Mouse (Mus musculus): ENCODE results near the gene Csnk1g2.

The Csnk1g2 gene

DNA sequence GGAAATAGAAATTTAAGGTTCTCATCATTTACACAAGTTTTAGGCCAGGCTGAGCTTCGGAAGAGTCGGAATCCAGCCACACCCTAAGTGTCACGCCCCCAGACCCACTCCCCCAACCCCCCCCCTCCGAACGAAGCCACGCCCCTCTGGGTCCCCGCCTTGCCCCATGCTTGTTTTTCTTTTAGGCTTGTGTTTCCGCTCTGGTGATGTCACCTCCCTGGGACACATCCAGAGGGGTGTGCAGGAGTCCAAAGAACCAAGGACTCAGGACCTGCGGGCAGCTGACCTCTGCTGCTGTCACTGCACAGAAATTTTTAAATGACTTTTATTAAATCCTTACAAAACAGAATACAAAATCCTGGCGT lies 42.4 kb downstream of the Csnk1g2 start:
- peak; percentile 70 for DNase-seq (ENCODE audit: low read depth, low spot score)

DNA sequence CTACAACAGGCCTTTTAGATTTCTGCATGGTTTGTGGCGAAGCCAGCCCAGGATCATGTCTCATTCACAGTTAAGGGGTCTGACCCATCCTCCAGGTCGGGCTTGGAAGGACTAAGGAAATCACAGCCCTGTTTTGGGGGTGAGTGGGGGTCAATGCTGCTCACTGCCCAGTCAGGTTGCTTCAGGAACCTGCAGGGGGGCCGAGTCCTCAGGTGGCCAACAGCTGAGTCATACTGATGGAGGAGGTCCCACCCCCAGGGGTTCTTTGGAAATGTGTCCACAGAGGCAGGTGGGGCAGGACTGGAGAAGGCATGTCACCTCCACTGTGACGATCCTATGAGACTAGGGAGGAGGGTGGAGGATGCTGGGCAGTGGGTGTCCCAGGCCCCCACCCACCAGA lies 42.8 kb downstream of the Csnk1g2 start:
- DNase-seq (ENCODE audit: low read depth, low spot score), result no peak

DNA sequence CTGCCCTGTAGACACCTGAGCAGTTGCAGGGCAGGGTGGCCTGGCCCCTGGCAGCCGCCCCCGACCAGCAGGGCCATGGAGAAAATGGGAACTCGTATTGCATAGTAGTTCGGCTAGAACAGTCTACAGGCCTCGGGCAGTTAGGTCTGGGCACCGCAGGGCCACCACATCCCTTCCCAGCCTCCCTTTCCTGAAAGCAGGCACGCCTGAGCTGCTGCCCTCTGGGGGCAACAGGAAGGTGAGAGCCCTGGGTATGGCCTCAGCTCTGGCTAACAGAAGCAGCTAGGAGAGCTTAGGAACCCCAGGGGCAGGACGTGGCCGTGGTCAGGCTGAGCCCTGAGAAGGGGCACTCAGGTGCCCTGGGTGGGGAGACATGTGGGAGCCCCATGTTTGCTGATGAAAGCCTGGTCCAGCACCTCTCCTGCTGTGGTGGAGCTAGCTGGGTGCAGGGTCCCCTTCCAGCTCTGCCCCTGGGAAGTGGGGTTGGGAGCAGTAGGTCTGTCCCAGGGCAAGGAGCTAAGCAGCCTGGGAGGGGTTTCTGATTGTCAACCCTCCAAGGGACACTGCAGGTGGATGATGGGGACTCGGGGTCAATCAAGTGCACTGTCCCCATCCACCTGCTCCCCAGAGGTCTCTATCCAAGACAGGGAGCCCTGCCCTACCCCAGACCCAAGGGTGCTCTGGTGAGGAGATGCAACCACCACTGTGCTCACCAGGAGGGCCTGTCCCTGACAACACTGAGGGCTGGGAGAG lies 43.5 kb downstream of the Csnk1g2 start:
- DNase-seq (ENCODE audit: low read depth, low spot score), result peak; percentile 34

DNA sequence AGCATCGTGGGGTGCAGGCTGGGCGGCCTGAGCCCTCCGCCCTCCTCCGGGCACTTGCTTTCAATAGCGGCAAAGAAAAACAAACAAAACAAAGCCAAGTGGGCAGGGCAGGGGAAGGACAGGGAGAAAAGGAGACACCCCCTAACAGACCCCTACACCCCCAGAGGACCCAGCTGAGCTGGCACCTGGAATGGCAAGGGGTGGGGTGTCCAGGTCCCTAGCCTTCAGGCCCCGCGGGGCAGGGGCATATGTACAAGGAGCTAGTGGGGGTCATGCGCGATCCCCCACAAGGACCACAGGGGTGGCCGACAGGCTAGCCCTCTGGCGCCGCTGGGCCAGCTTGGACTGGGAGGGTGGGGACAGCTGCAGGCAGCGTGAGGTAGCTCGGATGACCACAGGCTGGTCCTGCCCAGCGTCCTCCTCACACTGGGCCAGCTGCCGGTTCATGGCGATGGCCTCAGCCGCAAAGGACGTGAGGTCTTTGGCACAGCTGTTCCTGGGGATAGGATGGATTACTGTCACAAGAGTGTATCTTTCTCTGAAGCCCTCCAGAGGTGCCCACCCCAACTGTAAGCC lies 44.3 kb downstream of the Csnk1g2 start:
- no peak for DNase-seq (ENCODE audit: low read depth, low spot score)

DNA sequence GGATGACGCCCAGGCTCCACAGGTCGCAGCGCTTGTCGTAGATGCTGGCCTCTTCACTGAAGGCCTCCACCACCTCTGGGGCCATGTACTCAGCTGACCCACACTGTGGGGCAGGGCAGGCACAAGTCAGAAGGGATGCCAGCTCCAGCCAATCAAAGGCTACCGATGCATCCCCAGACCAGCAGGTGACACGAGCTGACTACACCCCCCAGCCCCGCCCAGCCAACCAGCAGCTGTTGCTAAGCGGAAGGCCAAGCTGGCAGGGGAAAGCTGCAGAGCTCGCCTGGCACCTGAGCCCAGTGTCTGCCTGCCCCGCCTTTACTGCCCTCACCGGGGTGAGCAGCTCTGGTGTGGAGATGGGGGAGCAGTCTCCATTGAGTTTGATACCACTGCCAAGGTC lies 46.0 kb downstream of the Csnk1g2 start:
- DNase-seq (ENCODE audit: low read depth, low spot score), result peak; percentile 40

DNA sequence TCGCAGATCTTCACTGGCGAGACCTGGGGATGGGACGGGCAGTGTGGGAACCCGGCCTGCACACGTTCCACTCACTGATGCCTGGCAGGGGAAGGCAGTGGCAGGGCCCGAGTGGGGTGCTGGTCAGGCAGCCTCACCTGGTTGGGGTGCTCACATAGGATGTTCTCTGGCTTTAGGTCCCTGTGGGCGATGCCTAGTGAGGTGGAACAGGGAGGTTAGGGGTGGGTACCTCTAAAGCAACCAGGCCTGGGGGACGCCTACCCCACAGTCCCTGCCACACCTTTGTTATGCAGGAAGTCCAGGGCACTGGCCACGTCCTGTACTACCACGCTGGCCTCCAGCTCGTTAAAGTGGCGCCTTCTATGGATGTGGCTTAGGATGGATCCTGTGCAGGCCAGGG lies 46.4 kb downstream of the Csnk1g2 start:
- no peak for DNase-seq (ENCODE audit: low read depth, low spot score)

DNA sequence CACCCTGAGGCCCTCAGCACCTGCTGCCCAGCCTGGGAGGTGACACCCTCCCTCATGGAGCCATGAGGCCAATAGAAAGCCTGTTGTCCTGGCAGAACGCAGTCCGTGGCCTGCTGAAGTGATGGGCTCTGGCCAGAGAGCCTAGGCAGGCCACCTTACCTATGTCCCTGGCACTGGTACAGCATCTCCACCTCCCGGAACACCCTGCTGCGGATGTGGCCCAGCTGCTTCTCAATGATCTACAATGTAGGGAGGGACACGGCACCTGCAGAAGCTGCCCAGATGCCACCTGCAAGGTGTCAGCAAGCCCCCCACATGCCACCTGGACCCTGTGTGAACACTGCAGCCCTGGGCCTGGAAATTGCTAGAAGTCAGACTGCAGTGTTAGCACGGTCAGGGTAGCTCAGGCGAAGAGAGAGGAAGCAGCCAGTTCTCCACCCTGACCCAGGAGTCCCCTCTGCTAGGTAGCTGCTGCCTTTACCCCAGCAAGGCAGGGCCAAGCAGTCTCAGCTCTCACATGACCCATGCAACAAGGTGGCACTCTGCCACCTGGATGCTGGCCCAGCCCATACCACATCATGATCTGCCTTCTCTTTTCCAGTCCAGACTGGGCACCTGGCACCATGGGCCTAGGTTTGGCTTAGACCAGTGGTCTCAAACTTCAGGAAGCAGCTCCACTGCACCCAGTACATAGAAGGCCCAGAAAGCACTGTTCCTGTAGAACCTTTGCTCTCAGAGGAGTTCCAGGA lies 47.3 kb downstream of the Csnk1g2 start:
- no peak for DNase-seq (ENCODE audit: low read depth, low spot score)

DNA sequence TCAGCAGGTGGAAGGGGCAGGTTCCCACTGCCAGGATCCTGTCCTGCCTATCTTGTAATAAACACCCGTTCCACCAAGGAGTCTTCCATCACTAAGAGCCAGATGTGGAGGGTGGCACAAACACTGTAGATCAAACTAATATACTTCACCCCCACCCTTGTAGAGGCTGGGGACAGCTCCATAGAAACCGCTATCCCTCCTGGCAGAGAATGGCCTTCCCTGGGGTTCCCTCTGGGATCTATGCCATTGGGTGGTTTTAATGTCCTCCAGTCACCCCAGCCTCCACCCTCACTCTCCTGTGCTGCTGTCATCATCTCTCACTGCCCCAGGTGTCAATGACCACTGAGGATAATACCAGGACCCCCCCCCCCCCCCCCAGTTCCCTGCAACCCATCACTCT lies 47.9 kb downstream of the Csnk1g2 start:
- no peak for DNase-seq (ENCODE audit: low read depth, low spot score)

DNA sequence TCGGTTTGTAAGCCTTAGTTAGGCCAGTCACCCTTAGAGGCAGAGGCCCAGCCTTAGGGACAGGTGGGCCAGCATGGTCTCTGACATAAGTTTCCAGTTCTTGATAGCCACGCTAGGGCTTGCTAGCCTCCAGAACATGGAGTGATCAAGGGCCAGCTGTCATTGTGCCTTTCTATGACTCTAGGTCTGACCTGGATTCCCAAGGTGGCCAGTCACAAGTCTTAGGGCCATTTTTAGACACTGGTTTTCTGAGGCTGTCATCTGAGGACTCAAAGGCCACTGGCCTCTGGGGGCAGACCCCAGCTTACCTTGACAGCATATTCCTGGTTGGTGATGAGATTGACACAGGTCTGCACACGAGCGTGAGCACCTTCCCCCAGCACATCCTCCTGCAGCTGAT lies 48.6 kb downstream of the Csnk1g2 start:
- no peak for DNase-seq (ENCODE audit: low read depth, low spot score)

DNA sequence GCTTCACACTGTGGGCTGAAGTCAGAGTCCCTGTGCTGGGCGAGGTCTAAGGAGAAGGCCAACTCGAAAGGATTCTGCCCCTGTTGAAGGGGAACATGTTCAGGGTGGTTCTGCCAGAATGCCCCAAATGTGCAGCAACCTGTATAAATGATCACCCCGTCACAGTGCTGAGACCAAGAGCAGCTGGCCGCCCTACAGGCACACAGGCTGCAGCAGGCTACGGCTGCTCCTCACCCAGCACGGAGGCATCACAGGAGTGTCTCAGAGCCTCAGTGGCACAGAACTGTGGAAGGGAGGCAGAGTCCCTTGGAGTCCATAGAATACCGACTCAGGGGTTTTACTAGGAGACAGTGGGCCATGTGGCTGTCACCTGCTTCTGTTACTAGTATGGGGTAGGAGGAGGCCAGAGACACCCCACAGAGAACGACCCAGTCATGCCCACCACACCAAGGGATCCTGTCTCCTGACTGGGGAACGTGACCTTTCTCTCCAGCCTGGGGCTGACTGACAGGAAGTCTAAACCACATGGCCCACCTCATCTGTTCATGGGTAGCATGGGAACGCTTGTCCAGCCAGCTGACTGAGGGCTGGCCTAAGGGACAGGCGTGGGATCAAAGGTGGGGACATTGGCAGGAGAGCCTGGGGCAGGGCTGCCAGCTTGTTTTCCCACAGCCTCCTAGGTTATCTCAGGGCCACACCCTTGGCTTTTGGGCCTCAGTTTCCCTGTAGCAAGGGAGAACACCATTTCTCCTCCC lies 49.5 kb downstream of the Csnk1g2 start:
- no peak for DNase-seq (ENCODE audit: low read depth, low spot score)

DNA sequence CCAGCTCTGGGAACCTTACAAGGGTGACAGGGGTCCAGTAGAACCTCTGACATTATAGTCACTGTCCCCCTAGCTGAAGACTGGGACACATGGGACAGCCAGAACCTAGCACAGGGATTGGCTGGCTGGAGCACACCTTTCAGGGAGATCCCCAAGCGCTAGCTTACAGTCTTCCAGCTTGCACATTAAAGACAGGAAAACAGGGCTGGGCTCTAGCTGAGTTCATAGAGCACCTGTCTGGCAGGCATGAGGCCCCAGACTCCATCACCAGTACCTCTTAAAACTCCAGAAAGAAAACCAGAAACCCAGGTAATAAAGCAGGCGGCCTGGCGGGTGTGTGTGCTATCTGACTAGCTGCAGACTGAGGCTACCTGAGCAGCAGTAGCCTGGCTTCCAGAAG lies 51.1 kb downstream of the Csnk1g2 start:
- DNase-seq (ENCODE audit: low read depth, low spot score), result no peak

DNA sequence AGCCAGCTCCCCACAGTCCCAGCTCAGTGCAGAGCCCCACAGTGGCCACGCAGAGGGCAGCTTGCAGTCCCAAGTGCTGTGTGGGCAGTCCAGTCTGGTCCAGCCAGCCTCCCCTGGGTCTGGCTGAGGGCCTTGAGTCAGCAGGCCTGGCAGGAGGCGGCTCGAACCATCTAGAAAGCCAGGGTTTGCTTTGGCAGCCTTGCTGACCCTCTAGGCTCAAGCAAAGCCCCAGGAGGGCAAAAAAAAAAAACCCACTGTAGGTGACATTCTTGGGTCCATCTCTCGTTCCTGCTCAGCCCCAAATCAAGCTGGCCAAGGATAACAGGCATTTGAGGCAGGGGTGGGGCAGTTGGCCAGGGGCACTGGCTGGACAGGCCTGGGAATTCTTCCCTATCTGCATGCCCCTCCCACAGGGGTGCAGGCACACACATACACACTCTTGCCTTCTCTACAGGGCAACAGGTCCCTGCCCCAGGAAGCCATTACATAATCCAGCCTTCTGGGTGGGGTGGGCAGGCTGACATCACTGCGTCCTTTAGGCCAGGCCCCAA lies 51.6 kb downstream of the Csnk1g2 start:
- DNase-seq (ENCODE audit: low read depth, low spot score), result no peak

DNA sequence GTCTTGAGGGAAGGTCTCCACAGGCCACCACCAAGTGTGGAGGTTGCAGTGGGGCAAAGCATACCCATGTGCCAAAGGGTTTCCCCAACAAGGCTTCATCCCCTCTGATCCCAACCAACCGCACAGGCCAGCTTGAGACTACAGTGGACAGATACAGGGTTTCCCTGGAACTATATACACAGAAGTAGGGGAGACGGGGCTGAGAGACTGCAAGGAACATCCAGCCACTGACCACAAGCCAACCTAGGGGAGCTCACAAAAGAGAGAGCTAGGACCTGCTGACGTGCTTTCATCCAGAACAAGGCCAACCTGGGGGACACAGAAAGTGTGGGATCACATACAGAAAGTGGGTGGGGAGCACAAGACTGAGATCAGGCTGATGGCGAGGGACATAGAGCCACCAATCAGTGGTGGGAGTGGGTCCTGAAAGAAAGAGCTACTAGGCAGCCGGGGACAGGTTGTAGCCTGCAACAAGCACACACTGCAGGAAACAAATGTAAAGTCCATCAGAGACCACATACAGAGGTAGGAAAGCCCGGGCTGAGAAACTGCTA lies 52.3 kb downstream of the Csnk1g2 start:
- no peak for DNase-seq (ENCODE audit: low read depth, low spot score)

DNA sequence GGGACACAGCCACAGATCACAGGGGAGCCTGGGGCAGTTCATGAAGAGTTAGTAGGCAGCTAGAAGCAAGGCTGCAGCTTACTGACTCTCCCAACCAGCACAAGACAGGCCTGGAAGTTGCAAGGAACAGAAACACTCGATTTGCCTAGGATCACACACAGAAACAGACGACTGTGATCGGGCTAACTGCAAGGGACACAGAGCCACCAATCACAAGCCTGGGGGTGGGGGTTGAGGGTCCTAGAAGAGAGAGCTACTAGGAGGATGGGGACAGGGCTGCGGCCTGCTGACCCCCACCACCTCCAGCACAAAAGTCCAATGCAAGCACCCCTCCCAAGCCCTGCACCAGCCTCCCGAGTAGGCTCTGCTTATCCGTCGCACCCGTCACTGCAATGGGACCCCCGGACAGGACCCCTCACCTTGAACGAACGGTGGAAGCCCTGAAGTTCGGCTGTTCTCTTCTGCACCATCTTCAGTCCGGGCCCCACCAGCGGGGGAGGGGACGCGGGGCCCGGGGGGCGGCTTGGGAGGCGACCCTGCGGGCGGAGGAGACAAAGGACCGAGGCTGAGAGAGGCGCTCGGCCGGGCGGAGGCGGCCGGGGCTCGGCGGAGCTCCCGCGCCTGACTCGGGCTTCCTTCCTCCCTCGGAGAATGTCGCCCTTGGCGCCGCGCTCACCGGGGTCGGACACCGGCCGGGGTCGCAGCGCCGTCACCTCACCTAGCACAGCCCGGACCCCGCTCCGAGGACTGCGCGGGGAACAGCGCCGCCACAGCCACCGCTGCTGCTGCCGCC lies 53.0 kb downstream of the Csnk1g2 start:
- DNase-seq (ENCODE audit: low read depth, low spot score), result no peak

DNA sequence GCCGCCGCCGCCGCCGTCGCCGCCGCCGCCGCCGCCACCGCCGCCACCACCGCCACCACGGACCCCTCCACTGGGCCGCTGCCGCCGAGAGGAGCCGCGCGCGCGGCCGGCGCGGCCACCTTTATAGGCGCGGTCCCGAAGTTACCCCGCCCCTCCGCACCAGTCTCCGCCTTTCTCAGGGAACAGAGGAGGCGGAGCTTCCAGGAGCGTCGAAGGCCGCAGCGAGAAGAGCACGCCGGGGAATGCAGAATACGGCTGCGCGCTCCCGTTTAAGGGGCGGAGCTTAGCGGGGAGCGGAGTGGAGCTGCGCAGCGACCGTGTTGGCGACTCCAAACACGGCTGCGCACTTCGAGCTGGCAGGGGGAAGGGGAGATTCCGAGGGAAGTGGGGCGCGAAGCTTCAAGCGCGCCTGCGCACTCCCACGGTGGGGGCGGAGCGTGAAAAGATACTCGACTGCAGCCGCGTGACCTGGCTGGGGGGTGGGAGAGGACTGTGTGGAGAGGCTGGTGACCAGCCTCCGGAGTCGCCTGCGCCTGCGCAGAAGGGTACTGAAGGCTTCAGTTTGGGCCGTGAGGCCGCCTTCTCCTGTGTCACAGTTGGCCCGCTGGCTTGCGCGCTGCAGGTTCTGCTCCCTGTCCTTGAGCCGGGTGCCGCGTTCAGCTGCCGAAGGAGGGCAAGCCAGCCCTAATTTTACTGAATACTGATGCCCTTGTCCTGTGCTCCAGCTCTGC lies 53.7 kb downstream of the Csnk1g2 start:
- peak; percentile 100 for DNase-seq (ENCODE audit: low read depth, low spot score)

DNA sequence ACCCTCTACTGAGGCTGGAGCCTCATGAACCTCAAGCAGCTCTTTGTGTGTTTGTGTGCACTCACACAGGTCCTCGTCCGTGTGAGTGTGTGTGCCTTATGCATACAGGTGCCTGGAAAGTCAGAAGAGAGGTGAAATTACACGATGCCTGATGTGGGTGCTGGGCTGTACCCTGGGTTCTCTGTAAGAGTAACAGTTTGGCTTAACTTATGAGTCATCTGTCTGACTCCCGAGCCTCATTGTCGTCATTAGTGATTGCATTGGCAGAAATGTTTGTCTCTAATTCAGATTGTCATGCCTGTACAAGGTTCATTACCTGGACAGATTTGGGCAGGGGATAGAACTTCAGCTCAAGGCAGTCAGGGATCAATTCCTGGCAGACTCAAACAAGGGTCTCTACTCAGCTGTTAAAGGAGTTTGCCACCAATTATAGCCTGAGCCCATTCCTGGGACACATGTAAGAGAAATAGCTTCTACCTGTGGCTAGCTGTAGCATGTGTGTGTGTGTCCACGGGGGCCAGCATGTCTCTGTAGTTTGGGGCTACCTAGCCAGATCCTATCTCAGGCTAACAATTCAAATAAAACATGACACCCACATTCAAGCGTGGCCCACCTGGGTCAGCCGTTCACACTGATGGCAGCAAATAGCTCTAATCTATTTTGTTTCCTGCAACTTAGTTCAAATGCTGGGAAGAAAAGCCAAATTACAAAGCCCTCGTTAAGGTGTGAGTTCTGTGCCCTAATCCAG lies 54.7 kb downstream of the Csnk1g2 start:
- DNase-seq (ENCODE audit: low read depth, low spot score), result peak; percentile 87

DNA sequence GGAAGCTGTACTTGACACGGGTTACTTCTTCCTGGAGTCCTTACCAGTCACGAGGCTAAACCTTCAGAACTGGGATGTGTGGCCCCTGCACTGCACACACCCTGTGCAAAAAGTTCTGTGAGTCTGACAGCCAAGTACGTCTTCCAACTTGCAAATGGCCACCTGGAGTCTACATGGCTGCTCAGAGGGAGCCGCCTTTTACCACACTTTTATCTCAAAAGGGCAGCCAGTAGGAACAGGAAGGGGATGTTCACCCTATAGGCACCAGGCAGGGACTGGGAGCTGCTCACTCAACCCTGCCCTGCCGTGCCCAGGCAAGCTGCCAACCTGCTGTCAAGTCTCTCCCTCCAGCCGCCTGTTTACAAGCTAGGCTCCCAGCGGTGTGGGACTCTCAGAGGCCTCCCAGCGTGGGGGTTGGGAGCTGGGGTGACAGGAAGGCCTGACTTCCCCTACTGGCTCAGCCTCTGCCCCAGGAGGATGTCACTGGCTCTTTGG lies 55.4 kb downstream of the Csnk1g2 start, which contains the start of gene Mknk2:
TSS of gene Mknk2 (minus strand) at position 171 of the 495 bp plus-strand sequence.
- DNase-seq (ENCODE audit: low read depth, low spot score), result peak; percentile 92

DNA sequence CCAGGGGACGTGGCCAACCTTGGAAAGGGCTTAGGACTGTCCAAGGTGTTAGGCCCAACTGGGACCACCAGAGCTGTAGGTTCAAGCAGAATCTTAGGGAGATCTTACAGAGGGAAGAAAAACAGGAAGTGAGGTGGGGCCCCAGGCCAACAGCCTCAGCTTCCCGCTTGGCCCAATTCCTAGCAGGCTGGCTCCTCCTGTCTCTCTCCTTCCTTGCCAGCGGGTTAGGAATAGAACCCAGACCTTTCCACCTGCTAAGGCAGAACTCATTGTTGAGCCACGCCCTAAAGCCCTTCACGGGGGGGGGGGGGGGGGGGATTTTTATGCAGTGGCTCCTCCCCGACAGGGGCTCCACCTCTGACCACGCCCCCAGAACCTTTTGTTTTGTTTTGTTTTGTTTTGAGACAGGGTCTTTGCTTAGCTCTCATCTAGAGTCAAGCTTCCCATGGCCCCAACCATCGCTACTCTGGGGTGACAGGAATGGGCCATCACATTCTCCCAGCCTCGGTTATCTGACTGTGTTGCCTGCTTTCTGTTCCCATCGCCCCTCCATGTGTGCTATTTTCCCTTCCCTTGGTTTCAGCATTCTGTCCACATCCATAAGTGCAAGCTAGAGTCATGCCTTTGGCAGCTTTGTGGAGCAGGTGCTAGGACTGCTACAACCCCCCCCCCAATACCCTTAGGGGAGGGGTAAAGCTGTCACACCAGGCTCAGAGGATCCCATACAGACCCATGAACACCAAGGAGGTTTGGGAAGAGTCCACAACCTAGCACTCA lies 56.2 kb downstream of the Csnk1g2 start:
- DNase-seq (ENCODE audit: low read depth, low spot score), result peak; percentile 68
